Mouse (Mus musculus) heart, embryonic 10.5 days (tissue): ENCODE results near the gene Srebf1. TPM values are rescaled to one million over a fixed set of nuclear protein-coding genes. Genes with fewer than 3 reads are reported as not detected.

Experiments
- DNase-seq: peaks from one replicate; pipeline ENCODE4 v3.0.0-alpha.2; 2017; ENCODE audit warnings: low spot score
- H3K27ac ChIP-seq: fragments of 300-500 bp; sonication (generic); 2 replicates; pipeline ENCODE4 v1.5.1; 2016; ENCODE audit warnings: mild to moderate bottlenecking
- H3K27me3 ChIP-seq: fragments of 300-500 bp; sonication (generic); 2 replicates; pipeline ENCODE4 v1.6.1; 2016; ENCODE audit warnings: mild to moderate bottlenecking; ENCODE audit not compliant: poor library complexity, insufficient read depth, severe bottlenecking
- H3K36me3 ChIP-seq: fragments of 300-500 bp; sonication (generic); 2 replicates; pipeline ENCODE4 v1.6.1; 2016; ENCODE audit warnings: mild to moderate bottlenecking, moderate library complexity
- H3K4me1 ChIP-seq: fragments of 300-500 bp; sonication (generic); 2 replicates; pipeline ENCODE4 v1.6.1; 2016; ENCODE audit warnings: mild to moderate bottlenecking
- H3K4me3 ChIP-seq: fragments of 300-500 bp; sonication (generic); 2 replicates; pipeline ENCODE4 v1.5.1; 2016; ENCODE audit warnings: mild to moderate bottlenecking, moderate library complexity
- H3K9me3 ChIP-seq: fragments of 300-500 bp; sonication (generic); 2 replicates; pipeline ENCODE4 v1.6.1; 2016; ENCODE audit warnings: mild to moderate bottlenecking, moderate library complexity
- WGBS: fragments of 180-500 bp; shearing (Covaris S2); methylation state at CpG from one replicate; pipeline ENCODE4 v1.1.7; 2016; 5-methylcytosine and 5-hydroxymethylcytosine counted together
- polyA plus RNA-seq: library from polyadenylated mRNA; unstranded; fragments of >200 nt; fragmentation: Nextera tagmentation; extraction: Ambion mirVana; gene quantifications from 2 replicates; pipeline ENCODE4 v1.2.1, GENCODE M21; 2016

Srebf1 gene
- polyA plus RNA-seq, 1 experiment from 2014 or later = 38.2 TPM

DNA sequence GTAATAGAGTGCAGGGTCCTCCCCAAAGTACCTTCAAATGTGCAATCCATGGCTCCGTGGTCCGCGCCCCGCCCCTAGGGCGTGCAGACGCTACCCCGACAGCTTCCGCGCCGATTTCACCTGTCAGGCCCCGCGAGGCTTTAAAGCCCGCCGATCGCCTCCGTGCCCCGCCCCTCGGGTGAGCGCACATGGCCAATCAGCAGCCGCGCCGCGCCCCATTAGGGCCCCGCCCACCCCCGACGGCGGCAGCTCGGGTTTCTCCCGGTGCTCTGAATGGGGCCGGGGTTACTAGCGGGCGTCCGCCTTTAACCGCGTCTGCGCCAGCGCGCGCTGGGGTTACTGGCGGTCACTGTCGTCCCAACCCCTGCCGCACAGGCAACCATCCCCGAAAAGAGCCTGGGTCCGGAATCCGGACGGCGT lies 12.1 kb downstream of the Srebf1 start:
- Histone ChIP-seq H3K4me3 (peak overlapping the region; percentile 61), H3K4me1 (peaks cover 85% of the 10 kb centered on the region), H3K27me3 (no peaks in the 10 kb centered on the region), H3K9me3 (no peaks in the 10 kb centered on the region), H3K27ac (peak overlapping the region; percentile 88), H3K36me3 (peaks cover 21% of the 10 kb centered on the region)
- peak; percentile 98 for DNase-seq
- under 1% methylated on average over 46 of the region's 47 CpGs for WGBS

DNA sequence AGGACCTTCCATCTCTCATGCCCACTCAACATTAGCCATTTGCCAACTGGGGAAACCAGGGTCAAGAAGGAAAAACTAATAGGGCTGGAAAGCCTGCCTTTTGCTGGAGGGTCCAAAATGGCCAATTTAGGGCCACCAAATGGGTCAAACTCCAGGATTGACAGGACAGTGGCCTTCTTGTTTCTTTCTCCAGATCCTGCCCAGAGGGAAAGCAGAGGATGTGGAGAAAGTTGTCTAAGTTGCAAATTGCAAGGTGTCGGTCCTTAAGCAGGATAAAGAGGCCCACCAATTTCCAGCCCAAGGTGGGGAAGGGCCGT lies 12.5 kb downstream of the Srebf1 start:
- no peak for DNase-seq
- peak overlapping the region; percentile 88 for H3K27ac ChIP-seq
- H3K36me3 ChIP-seq = peaks cover 26% of the 10 kb centered on the region
- no peaks in the 10 kb centered on the region for H3K9me3 ChIP-seq
- peaks cover 89% of the 10 kb centered on the region for H3K4me1 ChIP-seq
- peak overlapping the region; percentile 61 for H3K4me3 ChIP-seq
- 2% methylated on average over 2 of the region's 2 CpGs for WGBS
- H3K27me3 ChIP-seq = no peaks in the 10 kb centered on the region

DNA sequence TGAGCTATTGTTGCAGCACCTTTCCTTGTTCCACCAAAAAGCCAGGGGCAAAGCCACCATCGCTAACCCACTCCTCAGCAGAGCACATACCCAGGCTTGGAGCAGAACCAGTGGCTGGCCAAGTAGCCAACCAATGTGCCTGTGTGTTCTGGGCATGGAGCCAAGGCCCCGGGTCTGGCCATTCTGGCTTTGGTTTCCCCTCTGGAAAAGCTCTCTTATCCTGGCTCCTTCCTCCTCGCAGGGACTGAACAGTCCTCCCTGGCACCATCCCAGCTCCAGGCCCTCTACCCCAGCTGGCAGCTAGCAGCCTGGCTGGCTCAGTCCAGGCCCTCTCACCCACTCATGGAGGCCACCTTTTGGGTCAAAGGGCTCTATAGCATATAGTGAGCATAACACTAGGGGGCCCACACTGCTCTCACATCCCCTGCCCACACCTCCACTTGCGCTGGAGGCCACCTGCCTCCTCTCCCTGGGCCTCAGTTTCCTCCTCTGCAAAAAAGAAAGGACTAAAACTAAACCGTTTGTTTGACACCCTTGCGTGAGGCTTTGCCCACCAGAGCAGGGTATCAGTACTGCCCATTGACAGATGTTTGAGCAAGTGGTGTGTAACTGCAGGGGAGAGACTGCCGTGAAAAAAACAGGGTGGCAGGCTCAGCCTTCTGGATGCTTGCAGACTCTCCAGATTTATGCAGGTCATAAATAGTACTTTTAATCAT lies 13.0 kb downstream of the Srebf1 start:
- 59% methylated on average over 7 of the region's 7 CpGs for WGBS
- Histone ChIP-seq H3K4me3 (peak overlapping the region; percentile 61), H3K27ac (peak overlapping the region; percentile 88), H3K9me3 (no peaks in the 10 kb centered on the region), H3K27me3 (no peaks in the 10 kb centered on the region), H3K4me1 (peaks cover 90% of the 10 kb centered on the region), H3K36me3 (peaks cover 31% of the 10 kb centered on the region)
- DNase-seq = no peak

DNA sequence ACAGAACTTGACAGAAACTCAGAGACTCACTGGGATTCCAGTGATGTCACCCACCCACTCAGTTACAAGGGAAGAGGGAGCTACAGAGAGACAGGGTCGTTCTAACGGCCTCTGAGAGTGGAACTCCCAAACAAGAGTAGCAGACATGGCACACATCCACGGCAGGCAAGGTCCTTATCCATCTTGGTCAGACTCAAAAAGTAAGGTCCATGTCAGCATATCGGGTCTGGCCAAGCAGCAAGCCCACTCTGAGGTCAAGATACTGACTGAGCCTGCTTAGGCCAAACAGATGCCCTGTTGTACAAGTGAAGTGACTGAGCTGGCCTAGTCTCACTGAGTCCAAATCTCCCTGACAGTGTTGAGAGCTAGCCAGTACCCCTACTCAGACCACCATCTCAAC lies 13.7 kb downstream of the Srebf1 start:
- H3K9me3 ChIP-seq = no peaks in the 10 kb centered on the region
- no peak for DNase-seq
- WGBS = 53% methylated on average over 4 of the region's 4 CpGs
- no peaks in the 10 kb centered on the region for H3K27me3 ChIP-seq
- peaks cover 89% of the 10 kb centered on the region for H3K4me1 ChIP-seq
- H3K4me3 ChIP-seq = peak overlapping the region; percentile 61
- H3K27ac ChIP-seq = peak overlapping the region; percentile 88
- H3K36me3 ChIP-seq = peaks cover 37% of the 10 kb centered on the region

DNA sequence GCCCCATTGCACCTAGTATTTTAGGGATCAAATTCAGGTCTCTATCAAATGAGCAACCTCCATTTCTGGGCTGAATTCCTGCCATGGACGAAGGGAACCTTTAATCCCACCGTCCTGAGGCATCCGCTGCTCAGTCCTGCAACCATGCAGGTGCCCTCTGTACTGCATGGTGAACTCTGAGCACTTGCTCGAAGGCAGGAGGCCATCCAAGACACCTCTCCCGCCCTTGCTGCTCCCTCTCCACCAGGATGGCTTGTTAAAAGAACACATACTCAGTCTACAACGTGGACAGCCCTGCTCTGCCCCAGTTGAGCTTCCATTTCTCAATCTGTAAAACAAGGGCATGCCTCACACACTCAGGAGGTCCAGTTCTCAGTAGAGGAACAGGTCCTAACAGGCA lies 14.2 kb downstream of the Srebf1 start:
- WGBS = 75% methylated on average over 6 of the region's 6 CpGs
- peak overlapping the region; percentile 61 for H3K4me3 ChIP-seq
- H3K4me1 ChIP-seq = peaks cover 84% of the 10 kb centered on the region
- H3K27ac ChIP-seq = peak overlapping the region; percentile 88
- no peaks in the 10 kb centered on the region for H3K27me3 ChIP-seq
- no peak for DNase-seq
- H3K36me3 ChIP-seq = peaks cover 42% of the 10 kb centered on the region
- no peaks in the 10 kb centered on the region for H3K9me3 ChIP-seq

DNA sequence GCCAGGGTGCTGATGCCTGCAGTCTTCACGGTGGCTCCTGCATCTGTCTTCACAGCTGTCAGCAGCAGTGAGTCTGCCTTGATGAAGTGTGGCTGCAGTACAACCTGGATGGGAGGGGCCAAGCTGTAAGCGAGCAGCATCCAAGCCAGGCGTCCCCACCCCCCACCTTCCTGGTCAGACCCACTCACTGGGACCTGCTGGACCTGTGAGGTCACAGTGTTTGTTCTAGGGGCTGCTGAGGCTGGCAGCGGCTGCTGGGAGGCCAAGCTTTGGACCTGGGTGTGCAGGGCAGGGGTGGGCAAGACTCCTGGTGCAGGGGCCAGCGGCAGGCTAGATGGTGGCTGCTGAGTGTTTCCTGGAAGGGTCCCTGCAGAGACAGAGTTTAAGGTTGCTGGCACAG lies 16.2 kb downstream of the Srebf1 start:
- H3K4me1 ChIP-seq = peaks cover 64% of the 10 kb centered on the region
- H3K36me3 ChIP-seq = peaks cover 62% of the 10 kb centered on the region
- no peaks in the 10 kb centered on the region for H3K27me3 ChIP-seq
- 68% methylated on average over 5 of the region's 5 CpGs for WGBS
- no peak for DNase-seq
- H3K27ac ChIP-seq = peak overlapping the region; percentile 49; the same call in 1 of the 2 replicates
- H3K9me3 ChIP-seq = no peaks in the 10 kb centered on the region
- no peak overlapping the region for H3K4me3 ChIP-seq

DNA sequence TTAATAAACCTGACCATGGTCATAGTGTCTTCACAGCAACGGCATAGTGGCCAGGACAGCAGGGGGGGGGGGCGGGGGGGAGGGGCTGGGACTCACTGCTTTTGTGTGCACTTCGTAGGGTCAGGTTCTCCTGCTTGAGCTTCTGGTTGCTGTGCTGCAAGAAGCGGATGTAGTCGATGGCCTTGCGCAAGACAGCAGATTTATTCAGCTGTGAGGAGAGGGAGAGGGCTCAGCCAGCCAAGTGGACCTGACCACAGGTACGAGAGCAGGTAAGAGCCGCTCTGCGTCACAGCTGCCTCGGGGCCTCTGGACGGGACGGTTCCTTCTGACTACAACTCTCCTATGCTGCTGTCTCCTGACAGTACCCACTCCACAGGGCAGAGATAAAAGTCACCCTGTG lies 17.4 kb downstream of the Srebf1 start:
- no peaks in the 10 kb centered on the region for H3K9me3 ChIP-seq
- no peak for DNase-seq
- no peak overlapping the region for H3K4me3 ChIP-seq
- H3K4me1 ChIP-seq = peaks cover 60% of the 10 kb centered on the region
- H3K36me3 ChIP-seq = peaks cover 74% of the 10 kb centered on the region
- no peaks in the 10 kb centered on the region for H3K27me3 ChIP-seq
- WGBS = 85% methylated on average over 12 of the region's 12 CpGs
- no peak overlapping the region for H3K27ac ChIP-seq

DNA sequence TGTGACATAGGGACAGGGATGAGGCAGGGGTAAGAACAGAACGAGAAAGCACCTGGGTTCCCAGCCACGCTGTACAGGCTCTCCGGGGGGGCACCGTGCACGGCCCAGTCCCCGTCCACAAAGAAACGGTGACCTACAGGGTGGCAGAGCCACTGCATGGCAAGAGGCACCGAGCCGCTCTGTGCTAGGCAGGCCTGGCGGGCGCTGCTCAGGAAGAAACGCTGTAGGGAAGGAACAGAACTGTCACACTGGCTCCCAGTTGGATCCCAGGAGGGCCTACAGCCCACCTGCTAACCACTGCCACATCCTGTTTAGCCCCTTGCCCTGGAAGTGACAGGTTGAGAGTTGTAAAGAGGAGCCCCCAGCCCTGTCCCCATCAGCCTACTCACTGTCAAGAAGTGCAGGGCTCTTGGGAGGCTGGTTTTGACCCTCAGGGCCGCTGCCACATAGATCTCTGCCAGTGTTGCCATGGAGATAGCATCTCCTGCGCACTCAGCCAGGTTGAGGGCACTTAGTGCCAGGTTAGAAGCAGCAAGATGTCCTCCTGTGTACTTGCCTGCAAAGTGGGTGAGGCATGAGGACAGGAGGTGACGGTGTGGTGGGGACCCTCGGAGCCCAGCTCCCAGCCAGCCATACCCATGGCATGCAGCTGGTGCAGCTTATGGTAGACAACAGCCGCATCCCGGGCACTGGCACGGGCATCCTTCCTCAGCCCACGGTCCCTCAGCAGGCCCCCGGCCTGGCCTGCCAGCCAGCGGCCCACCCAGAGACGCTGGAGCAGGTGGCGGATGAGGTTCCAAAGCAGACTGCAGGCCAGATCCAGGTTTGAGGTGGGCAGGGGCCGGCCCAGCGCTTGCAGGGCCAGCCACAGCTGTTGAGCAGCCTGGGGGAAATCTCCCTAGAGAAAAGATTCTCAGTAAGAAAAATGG lies 19.4 kb downstream of the Srebf1 start:
- H3K27ac ChIP-seq = no peak overlapping the region
- 93% methylated on average over 26 of the region's 26 CpGs for WGBS
- H3K27me3 ChIP-seq = no peaks in the 10 kb centered on the region

DNA sequence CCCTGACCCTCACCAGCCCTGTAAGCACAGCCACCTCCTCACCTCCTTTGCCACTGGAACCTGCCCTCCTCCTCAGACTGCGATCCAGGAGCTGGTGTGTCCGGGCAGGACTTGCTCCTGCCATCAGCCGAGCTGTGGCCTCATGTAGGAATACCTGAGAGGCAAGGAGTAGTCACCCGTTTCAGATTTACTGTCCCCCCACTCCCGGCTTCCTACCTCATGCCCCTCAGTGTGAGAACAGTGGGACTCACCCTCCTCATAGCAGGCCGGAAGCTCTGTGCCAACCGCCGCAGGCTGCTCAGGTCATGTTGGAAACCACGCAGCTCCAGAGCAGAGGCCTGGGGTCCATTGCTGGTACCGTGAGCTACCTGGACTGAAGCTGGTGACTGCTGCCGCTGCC lies 22.0 kb downstream of the Srebf1 start:
- Histone ChIP-seq H3K27ac (0 out of 2 replicates have a peak overlapping the region, but pooled peaks have one; percentile 62), H3K4me3 (no peak overlapping the region), H3K27me3 (no peaks in the 10 kb centered on the region), H3K9me3 (no peaks in the 10 kb centered on the region), H3K36me3 (peaks cover 95% of the 10 kb centered on the region), H3K4me1 (peaks cover 20% of the 10 kb centered on the region)
- no peak for DNase-seq
- WGBS = 92% methylated on average over 11 of the region's 11 CpGs

More for the DNA sequence above, 19.4 kb downstream of the Srebf1 start:
- no peak for DNase-seq
- Histone ChIP-seq H3K36me3 (peaks cover 90% of the 10 kb centered on the region), H3K4me3 (no peak overlapping the region), H3K4me1 (peaks cover 46% of the 10 kb centered on the region), H3K9me3 (no peaks in the 10 kb centered on the region)

DNA sequence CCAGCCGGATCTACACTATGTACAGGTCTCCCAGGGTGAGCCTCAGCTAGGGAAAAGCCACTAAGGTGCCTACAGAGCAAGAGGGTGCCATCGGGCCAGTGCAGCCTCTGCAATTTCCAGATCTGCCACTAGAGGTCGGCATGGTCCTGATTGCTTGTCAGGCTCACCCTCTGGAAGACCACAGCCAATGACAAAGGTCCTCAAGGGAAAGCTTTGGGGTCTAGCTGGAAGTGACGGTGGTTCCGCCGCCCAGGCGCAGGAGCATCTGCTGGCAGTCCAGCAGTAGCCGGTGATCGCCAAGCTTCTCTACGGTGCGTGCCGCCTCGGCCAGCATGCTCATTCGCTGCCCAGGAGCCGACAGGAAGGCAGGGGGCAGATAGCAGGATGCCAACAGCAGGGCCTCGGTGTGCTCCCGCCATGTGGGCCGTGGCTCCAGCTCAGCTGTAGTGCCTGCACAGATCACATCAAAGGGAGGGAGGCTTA lies 22.6 kb downstream of the Srebf1 start:
- Histone ChIP-seq H3K27ac (peak overlapping the region; percentile 62), H3K36me3 (peaks cover 95% of the 10 kb centered on the region), H3K27me3 (no peaks in the 10 kb centered on the region), H3K9me3 (peaks cover 3% of the 10 kb centered on the region), H3K4me1 (peaks cover 14% of the 10 kb centered on the region), H3K4me3 (no peak overlapping the region)
- DNase-seq = peak; percentile 93
- WGBS = 18% methylated on average over 18 of the region's 18 CpGs

DNA sequence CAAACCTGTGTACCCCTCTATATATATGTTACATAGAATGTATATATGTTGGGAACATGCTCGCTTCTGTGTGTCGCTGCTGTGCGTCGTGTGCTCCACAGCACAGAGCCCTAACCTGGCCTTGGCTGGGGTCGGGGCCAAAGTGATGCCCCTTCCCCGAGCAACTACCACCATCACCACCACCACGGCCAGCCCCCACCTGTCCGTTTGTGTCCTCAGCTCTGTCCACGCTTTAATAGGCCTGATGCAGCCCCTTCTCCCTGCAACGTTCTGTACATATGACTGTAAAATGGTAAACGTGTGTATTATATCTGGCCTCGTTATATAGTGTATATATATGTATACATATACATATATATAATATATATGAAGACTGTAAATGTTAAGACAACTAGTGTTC lies 23.7 kb downstream of the Srebf1 start:
- Histone ChIP-seq H3K4me3 (no peak overlapping the region), H3K9me3 (peaks cover 9% of the 10 kb centered on the region), H3K36me3 (peaks cover 95% of the 10 kb centered on the region), H3K27ac (no peak overlapping the region), H3K4me1 (peaks cover 15% of the 10 kb centered on the region), H3K27me3 (no peaks in the 10 kb centered on the region)
- DNase-seq = no peak
- WGBS = 89% methylated on average over 12 of the region's 12 CpGs

DNA sequence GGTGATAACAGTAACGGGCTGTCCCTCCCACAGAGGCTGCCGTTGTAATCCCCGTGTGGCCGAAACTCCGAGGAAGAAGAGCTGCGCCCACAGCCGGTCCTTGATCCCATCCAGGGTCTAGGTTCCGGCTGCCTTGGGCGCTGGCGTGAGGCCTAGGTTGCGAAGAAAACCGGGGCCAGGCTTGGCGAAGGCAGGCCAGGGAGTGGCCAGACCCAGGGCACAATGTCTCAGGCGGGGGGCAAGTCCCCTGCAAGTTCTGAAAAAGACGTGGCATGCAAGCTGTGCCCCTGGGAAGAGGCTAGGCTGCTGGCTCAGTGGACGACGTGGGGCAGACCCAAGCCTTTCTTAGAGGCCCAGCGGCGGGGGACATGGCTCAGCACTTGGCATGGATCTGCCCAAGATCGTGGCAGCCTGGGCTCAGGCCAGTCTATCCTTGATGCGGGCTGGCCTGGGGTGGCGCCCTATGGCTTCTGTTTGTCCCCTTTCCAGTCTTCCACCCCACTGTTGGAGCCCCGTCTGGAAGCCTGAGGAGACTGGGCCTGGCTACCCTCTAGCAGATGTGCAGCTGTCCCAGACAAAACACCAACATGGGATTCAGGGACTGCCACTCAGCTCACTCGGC lies 24.3 kb downstream of the Srebf1 start:
- Histone ChIP-seq H3K4me1 (peaks cover 20% of the 10 kb centered on the region), H3K4me3 (no peak overlapping the region), H3K27me3 (no peaks in the 10 kb centered on the region), H3K36me3 (peaks cover 95% of the 10 kb centered on the region), H3K27ac (no peak overlapping the region), H3K9me3 (peaks cover 9% of the 10 kb centered on the region)
- no peak for DNase-seq
- 82% methylated on average over 24 of the region's 24 CpGs for WGBS

DNA sequence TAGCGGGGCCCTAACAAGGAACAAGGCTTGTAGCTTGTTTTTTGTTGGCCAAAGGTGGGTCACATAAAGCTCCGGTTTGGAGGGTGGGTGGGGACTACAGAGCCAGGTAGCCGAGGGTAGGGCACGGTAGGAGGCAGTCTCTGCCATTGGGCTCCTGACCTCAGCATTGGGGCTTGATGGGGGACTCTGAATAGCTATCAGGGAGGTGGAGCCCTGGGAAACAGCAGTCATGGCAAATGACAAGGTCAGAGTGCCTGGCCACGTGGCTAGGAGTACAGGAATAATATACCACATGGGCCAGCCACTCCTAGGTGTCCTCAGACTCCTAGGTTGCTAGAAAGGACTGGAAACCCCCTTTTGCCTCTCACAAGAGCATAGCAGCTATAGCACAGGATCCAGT lies 26.0 kb downstream of the Srebf1 start:
- no peak for DNase-seq

More for the DNA sequence above, 26.0 kb downstream of the Srebf1 start:
- H3K4me3 ChIP-seq = no peak overlapping the region
- H3K27me3 ChIP-seq = no peaks in the 10 kb centered on the region
- H3K4me1 ChIP-seq = peaks cover 32% of the 10 kb centered on the region
- 71% methylated on average over 5 of the region's 5 CpGs for WGBS
- H3K27ac ChIP-seq = 0 out of 2 replicates have a peak overlapping the region, but pooled peaks have one; percentile 17
- peaks cover 95% of the 10 kb centered on the region for H3K36me3 ChIP-seq
- H3K9me3 ChIP-seq = peaks cover 9% of the 10 kb centered on the region
